In genomic region chr16:4965392-4966129, GRCm38 (mm10) we compare ENCODE assay signal across 9 mouse cellular contexts. TPM values are rescaled to one million over a fixed set of nuclear protein-coding genes. Genes with fewer than 3 reads are reported as not detected.
DNase-seq lines count a peak whose midpoint lies in the region; ATAC-seq and TF ChIP-seq lines count a peak whose summit lies in the region.
"Had no signal": no experiment of that assay in that cellular context is flagged by ENCODE, and none has a peak within 500 bp of the region (broad histone marks: within the 10 kb centered on the region; RNA-seq: fewer than 3 reads in every experiment).

No protein-coding gene starts in this region.

- H3K36me3 ChIP-seq in heart, embryonic 15.5 days, result no peaks in the 10 kb centered on the region; the same call in 1 of the 2 replicates
- H3K36me3 ChIP-seq in MEL (ENCODE audit: control insufficient read depth in 1 of 2, insufficient read depth in 2 of 2, low read length in 2 of 2), result peaks cover 0 to 5% of the 10 kb centered on the region in 2 experiments; a peak in 1 of 4 replicates
- no peaks in the 10 kb centered on the region for H3K36me3 ChIP-seq in forebrain, embryonic 11.5 days (ENCODE audit: control insufficient read depth, insufficient read depth, low read length)
- H3K36me3 ChIP-seq in liver, embryonic 14.5 days (replicated peaks; ENCODE audit: control insufficient read depth, insufficient read depth, low read depth), result no peaks in the 10 kb centered on the region

- peaks cover 19% of the 10 kb centered on the region for H3K4me1 ChIP-seq in heart, embryonic 15.5 days (replicated peaks)
- H3K4me1 ChIP-seq in MEL (ENCODE audit: control insufficient read depth in 1 of 2, insufficient read depth in 2 of 2, low read length in 2 of 2), result peaks cover 0 to 13% of the 10 kb centered on the region in 2 experiments; a peak in 1 of 4 replicates
- H3K4me1 ChIP-seq in forebrain, embryonic 11.5 days (replicated peaks; ENCODE audit: control insufficient read depth, insufficient read depth, low read length), result peaks cover 4% of the 10 kb centered on the region
- H3K4me1 ChIP-seq in liver, embryonic 14.5 days (replicated peaks; ENCODE audit: control insufficient read depth in 2 of 2, insufficient read depth in 2 of 2, low read length in 1 of 2), result peaks cover 0 to 11% of the 10 kb centered on the region in 2 experiments

- peak overlapping the region; percentile 100; the same call in 1 of the 2 replicates for H3K4me3 ChIP-seq in heart, embryonic 15.5 days
- peak overlapping the region; percentile 81 to 92 for H3K4me3 ChIP-seq in MEL (ENCODE audit: control insufficient read depth in 1 of 2, insufficient read depth in 1 of 2, low read depth in 2 of 2, low read length in 2 of 2)
- no peak overlapping the region for H3K4me3 ChIP-seq in forebrain, embryonic 11.5 days (ENCODE audit: low read depth, low read length)
- no peak overlapping the region for H3K4me3 ChIP-seq in liver, embryonic 14.5 days (ENCODE audit: insufficient read depth in 1 of 2, low read depth in 2 of 2, low read length in 2 of 2)

- no peak for TF ChIP-seq POLR2A in MEL (IDR thresholded peaks at IDR 0.05; ENCODE audit: control insufficient read depth in 1 of 2, insufficient read depth in 1 of 2, low read depth in 1 of 2, low read length in 2 of 2, poor library complexity in 1 of 2)

- peaks cover 17% of the 10 kb centered on the region for H3K79me2 ChIP-seq in MEL (ENCODE audit: control insufficient read depth, insufficient read depth, low read length, poor library complexity)

- H3K27ac ChIP-seq in heart, embryonic 15.5 days, result no peak overlapping the region
- no peak overlapping the region for H3K27ac ChIP-seq in MEL (ENCODE audit: control insufficient read depth, low read depth, low read length)
- no peak overlapping the region for H3K27ac ChIP-seq in forebrain, embryonic 11.5 days (ENCODE audit: low read depth, low read length)
- no peak overlapping the region for H3K27ac ChIP-seq in liver, embryonic 14.5 days

- no peak for DNase-seq in heart, adult 11 months
- DNase-seq in MEL (ENCODE audit: low read depth, low spot score), result no peak
- no peak for DNase-seq in forebrain, embryonic 11.5 days (ENCODE audit: low spot score)
- no peak for DNase-seq in liver, embryonic 14.5 days (ENCODE audit: low read depth in 3 of 3, low spot score in 3 of 3)
- DNase-seq in left cerebral cortex, postnatal 4 days, result no peak
- no peak for DNase-seq in left cerebral cortex, postnatal 36 days (ENCODE audit: low spot score in 2 of 2)

- ATAC-seq in heart, embryonic 15.5 days (replicated peaks; ENCODE audit: insufficient number of reproducible peaks, insufficient read depth, low FRiP score, low read depth), result no peak
- no peak for ATAC-seq in forebrain, embryonic 11.5 days (replicated peaks; ENCODE audit: low FRiP score)
- ATAC-seq in liver, embryonic 14.5 days (ENCODE audit: insufficient read depth), result no peak
- no peak for ATAC-seq in megakaryocyte-erythroid progenitor cell, adult 5-6 weeks (replicated peaks; ENCODE audit: low FRiP score, low TSS enrichment, poor library complexity, severe bottlenecking)

- H3K9me3 ChIP-seq in heart, embryonic 15.5 days (replicated peaks), result no peaks in the 10 kb centered on the region
- H3K9me3 ChIP-seq in MEL (replicated peaks; ENCODE audit: insufficient read depth, low read length), result no peaks in the 10 kb centered on the region
- no peaks in the 10 kb centered on the region for H3K9me3 ChIP-seq in forebrain, embryonic 11.5 days (ENCODE audit: control insufficient read depth, low read length)
- H3K9me3 ChIP-seq in liver, embryonic 14.5 days (ENCODE audit: control insufficient read depth, low read length), result no peaks in the 10 kb centered on the region

- intact Hi-C loops in left cerebral cortex, postnatal 4 days (cut with DNase I), result no loop called here
- intact Hi-C loops in left cerebral cortex, postnatal 36 days (cut with DNase I), result loop anchor here (2.0 kb wide), 1 partner anchor 47 kb away; the partner anchor contains the start of gene Rogdi

- TF ChIP-seq EP300 in MEL (IDR thresholded peaks at IDR 0.05; ENCODE audit: low read depth in 1 of 2, low read length in 2 of 2), result no peak
- TF ChIP-seq EP300 in liver, embryonic 14.5 days (IDR thresholded peaks at IDR 0.05; ENCODE audit: low read depth), result no peak

- no peak overlapping the region for H3K9ac ChIP-seq in heart, embryonic 15.5 days
- peak overlapping the region; percentile 82 for H3K9ac ChIP-seq in MEL (ENCODE audit: control insufficient read depth, low read depth, low read length, poor library complexity, severe bottlenecking)
- no peak overlapping the region; the same call in 1 of the 2 replicates for H3K9ac ChIP-seq in forebrain, embryonic 11.5 days (ENCODE audit: low read length)
- no peak overlapping the region for H3K9ac ChIP-seq in liver, embryonic 14.5 days (replicated peaks)

- peak overlapping the region; percentile 89; the same call in 1 of the 2 replicates for H3K4me2 ChIP-seq in heart, embryonic 15.5 days
- H3K4me2 ChIP-seq in forebrain, embryonic 11.5 days (ENCODE audit: low read depth, low read length, severe bottlenecking), result peak overlapping the region; percentile 84; the same call in 1 of the 2 replicates
- peak overlapping the region; percentile 85 for H3K4me2 ChIP-seq in liver, embryonic 14.5 days (ENCODE audit: low read depth)

- WGBS in heart, embryonic 15.5 days, result 87% methylated on average over 8 of the region's 8 CpGs
- WGBS in forebrain, embryonic 11.5 days, result 88% methylated on average over 8 of the region's 8 CpGs
- 69% methylated on average over 8 of the region's 8 CpGs for WGBS in liver, embryonic 14.5 days (ENCODE audit: insufficient replicate concordance)

- TF ChIP-seq RAD21 in MEL (IDR thresholded peaks at IDR 0.05; ENCODE audit: low read depth, low read length), result no peak

- no peak for TF ChIP-seq CTCF in MEL (IDR thresholded peaks at IDR 0.05 in 2 of 3, conservative IDR thresholded peaks at IDR 0.05 in 1 of 3; ENCODE audit: control insufficient read depth in 1 of 3, insufficient read depth in 1 of 3, low read depth in 2 of 3, low read length in 3 of 3, poor library complexity in 1 of 3, severe bottlenecking in 1 of 3)
- TF ChIP-seq CTCF in liver, embryonic 14.5 days (IDR thresholded peaks at IDR 0.05; ENCODE audit: low read depth), result no peak

- H3K27me3 ChIP-seq in heart, embryonic 15.5 days, result no peaks in the 10 kb centered on the region
- no peaks in the 10 kb centered on the region for H3K27me3 ChIP-seq in MEL (ENCODE audit: control insufficient read depth in 1 of 2, insufficient read depth in 2 of 2, low read length in 2 of 2)
- no peaks in the 10 kb centered on the region for H3K27me3 ChIP-seq in forebrain, embryonic 11.5 days (ENCODE audit: control insufficient read depth, insufficient read depth, low read length)
- H3K27me3 ChIP-seq in liver, embryonic 14.5 days (ENCODE audit: control insufficient read depth, insufficient read depth, low read length), result no peaks in the 10 kb centered on the region

RNA-seq across cellular contexts. Expression of gene Anks3, which starts 1.6 kb away (rescaled TPM):
- polyA plus RNA-seq in heart, embryonic 15.5 days (2015; fragmentation: Nextera tagmentation; extraction: Ambion mirVana), result 29.4 and 41.2 TPM in 2 replicates
- 19.9 and 27.1 TPM in 2 replicates for total RNA-seq in MEL (2012; rRNA removed)
- 10 to 100 TPM in 1 of 2 experiments, not detected in 1; 33.9 TPM for polyA plus RNA-seq in MEL (2012; ENCODE audit: insufficient read depth in 1 of 2, insufficient read length in 2 of 2, low read depth in 1 of 2, low replicate concordance in 2 of 2, missing spikeins in 1 of 2)
- 50.4 and 52.4 TPM in 2 replicates for polyA plus RNA-seq in forebrain, embryonic 11.5 days (2014; fragmentation: Nextera tagmentation; extraction: Ambion mirVana)
- 12.8 and 16.2 TPM in 2 replicates for polyA plus RNA-seq in liver, embryonic 14.5 days (2012; rRNA removed)
- 9.9 and 10.2 TPM in 2 replicates for polyA plus RNA-seq in liver, embryonic 14.5 days (2014; fragmentation: Nextera tagmentation; extraction: Ambion mirVana)
- total RNA-seq in megakaryocyte-erythroid progenitor cell, adult 5-6 weeks (2014; fragmentation: Nextera tagmentation), result 25.3 and 25.4 TPM in 2 replicates
- total RNA-seq in megakaryocyte-erythroid progenitor cell, adult 5-6 weeks (2017), result 9.5 and 11.6 TPM in 2 replicates
- total RNA-seq in left cerebral cortex, postnatal 4 days (2021), result 10 to 100 TPM; 60.2 to 63.0 TPM
- total RNA-seq in left cerebral cortex, postnatal 36 days (2021), result 10 to 100 TPM; 42.1 to 74.9 TPM

RNA-seq across cellular contexts. Expression of gene Nudt16l1, which starts 27.0 kb away (rescaled TPM):
- 97.4 and 122 TPM in 2 replicates for polyA plus RNA-seq in heart, embryonic 15.5 days (2015; fragmentation: Nextera tagmentation; extraction: Ambion mirVana)
- total RNA-seq in MEL (2012; rRNA removed), result 34.2 and 41.1 TPM in 2 replicates
- polyA plus RNA-seq in MEL (2012; ENCODE audit: insufficient read depth in 1 of 2, insufficient read length in 2 of 2, low read depth in 1 of 2, low replicate concordance in 2 of 2, missing spikeins in 1 of 2), result 10 to 100 TPM in 1 of 2 experiments, not detected in 1; 69.3 TPM
- polyA plus RNA-seq in forebrain, embryonic 11.5 days (2014; fragmentation: Nextera tagmentation; extraction: Ambion mirVana), result 120 and 137 TPM in 2 replicates
- 28.8 and 33.0 TPM in 2 replicates for polyA plus RNA-seq in liver, embryonic 14.5 days (2012; rRNA removed)
- polyA plus RNA-seq in liver, embryonic 14.5 days (2014; fragmentation: Nextera tagmentation; extraction: Ambion mirVana), result 51.8 and 52.1 TPM in 2 replicates
- total RNA-seq in megakaryocyte-erythroid progenitor cell, adult 5-6 weeks (2014; fragmentation: Nextera tagmentation), result 46.3 and 49.3 TPM in 2 replicates
- 13.4 and 15.0 TPM in 2 replicates for total RNA-seq in megakaryocyte-erythroid progenitor cell, adult 5-6 weeks (2017)
- total RNA-seq in left cerebral cortex, postnatal 4 days (2021), result 10 to 100 TPM; 65.9 to 68.9 TPM
- total RNA-seq in left cerebral cortex, postnatal 36 days (2021), result 10 to 100 TPM; 70.6 to 77.8 TPM

RNA-seq across cellular contexts. Expression of gene Sept12, which starts 32.1 kb away (rescaled TPM):
- polyA plus RNA-seq in heart, embryonic 15.5 days (2015; fragmentation: Nextera tagmentation; extraction: Ambion mirVana), result not detected in 2 replicates
- not detected in 2 replicates for total RNA-seq in MEL (2012; rRNA removed)
- under 1 TPM in 1 of 2 experiments, not detected in 1; 0.07 TPM for polyA plus RNA-seq in MEL (2012; ENCODE audit: insufficient read depth in 1 of 2, insufficient read length in 2 of 2, low read depth in 1 of 2, low replicate concordance in 2 of 2, missing spikeins in 1 of 2)
- polyA plus RNA-seq in forebrain, embryonic 11.5 days (2014; fragmentation: Nextera tagmentation; extraction: Ambion mirVana), result not detected in 2 replicates
- 0.02 TPM in 1 of 2 replicates, not detected in the other for polyA plus RNA-seq in liver, embryonic 14.5 days (2012; rRNA removed)
- polyA plus RNA-seq in liver, embryonic 14.5 days (2014; fragmentation: Nextera tagmentation; extraction: Ambion mirVana), result not detected in 2 replicates
- not detected in 2 replicates for total RNA-seq in megakaryocyte-erythroid progenitor cell, adult 5-6 weeks (2014; fragmentation: Nextera tagmentation)
- total RNA-seq in megakaryocyte-erythroid progenitor cell, adult 5-6 weeks (2017), result not detected in 2 replicates
- not detected for total RNA-seq in left cerebral cortex, postnatal 4 days (2021)
- not detected for total RNA-seq in left cerebral cortex, postnatal 36 days (2021)
- total RNA-seq: gastrocnemius, adult 8-10 months had no signal

RNA-seq across cellular contexts. Expression of gene Smim22, which starts 41.5 kb away (rescaled TPM):
- 3.3 and 5.9 TPM in 2 replicates for polyA plus RNA-seq in heart, embryonic 15.5 days (2015; fragmentation: Nextera tagmentation; extraction: Ambion mirVana)
- not detected in 2 replicates for total RNA-seq in MEL (2012; rRNA removed)
- not detected for polyA plus RNA-seq in MEL (2012; ENCODE audit: insufficient read depth in 1 of 2, insufficient read length in 2 of 2, low read depth in 1 of 2, low replicate concordance in 2 of 2, missing spikeins in 1 of 2)
- 2.0 TPM in 1 of 2 replicates, not detected in the other for polyA plus RNA-seq in forebrain, embryonic 11.5 days (2014; fragmentation: Nextera tagmentation; extraction: Ambion mirVana)
- polyA plus RNA-seq in liver, embryonic 14.5 days (2012; rRNA removed), result 9.1 and 9.7 TPM in 2 replicates
- polyA plus RNA-seq in liver, embryonic 14.5 days (2014; fragmentation: Nextera tagmentation; extraction: Ambion mirVana), result 4.5 and 7.8 TPM in 2 replicates
- not detected in 2 replicates for total RNA-seq in megakaryocyte-erythroid progenitor cell, adult 5-6 weeks (2014; fragmentation: Nextera tagmentation)
- total RNA-seq in megakaryocyte-erythroid progenitor cell, adult 5-6 weeks (2017), result not detected in 2 replicates
- total RNA-seq in left cerebral cortex, postnatal 4 days (2021), result not detected
- total RNA-seq in left cerebral cortex, postnatal 36 days (2021), result not detected
- total RNA-seq: gastrocnemius, adult 8-10 months had no signal

RNA-seq across cellular contexts. Expression of gene Rogdi, which starts 47.8 kb away (rescaled TPM):
- 46.9 and 57.0 TPM in 2 replicates for polyA plus RNA-seq in heart, embryonic 15.5 days (2015; fragmentation: Nextera tagmentation; extraction: Ambion mirVana)
- total RNA-seq in MEL (2012; rRNA removed), result 1.7 and 1.9 TPM in 2 replicates
- 10 to 100 TPM in 1 of 2 experiments, not detected in 1; 17.8 TPM for polyA plus RNA-seq in MEL (2012; ENCODE audit: insufficient read depth in 1 of 2, insufficient read length in 2 of 2, low read depth in 1 of 2, low replicate concordance in 2 of 2, missing spikeins in 1 of 2)
- 74.1 and 81.6 TPM in 2 replicates for polyA plus RNA-seq in forebrain, embryonic 11.5 days (2014; fragmentation: Nextera tagmentation; extraction: Ambion mirVana)
- 35.8 and 45.7 TPM in 2 replicates for polyA plus RNA-seq in liver, embryonic 14.5 days (2012; rRNA removed)
- 39.3 and 42.0 TPM in 2 replicates for polyA plus RNA-seq in liver, embryonic 14.5 days (2014; fragmentation: Nextera tagmentation; extraction: Ambion mirVana)
- 3.4 and 24.4 TPM in 2 replicates for total RNA-seq in megakaryocyte-erythroid progenitor cell, adult 5-6 weeks (2014; fragmentation: Nextera tagmentation)
- total RNA-seq in megakaryocyte-erythroid progenitor cell, adult 5-6 weeks (2017), result 1.6 and 2.2 TPM in 2 replicates
- total RNA-seq in left cerebral cortex, postnatal 4 days (2021), result 10 to 100 TPM; 79.8 to 89.3 TPM
- 100 to 1,000 TPM; 195 to 236 TPM for total RNA-seq in left cerebral cortex, postnatal 36 days (2021)

Comparison
In these comparisons a context has a peak if more than half of its experiments do, and no peak if none do; other contexts are left out.
1. H3K4me3 ChIP-seq: peak in heart, embryonic 15.5 days (single experiment) and MEL (2 of 2); none in forebrain, embryonic 11.5 days (single experiment) and liver, embryonic 14.5 days (0 of 2).
2. Peak in every context shown above with its lines, with median percentiles within 50 percentile points of each other: H3K4me2 ChIP-seq.